Mouse (Mus musculus) splenic B cell, adult 2 months (primary cell): Measurements from ENCODE around the gene Rab11fip3.
"Not testable (repeated sequence)": the region's sequence is repeated elsewhere in the genome, so short reads cannot be mapped to it uniquely, and the experiment has no call there.

Experiments used
- DNase-seq: peaks from one replicate; pipeline ENCODE4 v3.0.0-alpha.2; 2011; ENCODE audit warnings: low read depth, low spot score
- H3K27me3 ChIP-seq: 2 replicates; pipeline ENCODE4 v1.6.1; 2012; ENCODE audit warnings: mild to moderate bottlenecking, low read length, moderate library complexity, mixed read lengths; ENCODE audit not compliant: control insufficient read depth, poor library complexity, insufficient read depth, severe bottlenecking
- H3K36me3 ChIP-seq: 2 replicates; pipeline ENCODE4 v1.6.1; 2012; ENCODE audit warnings: mild to moderate bottlenecking, low read length, moderate library complexity, mixed read lengths; ENCODE audit not compliant: control insufficient read depth, poor library complexity, insufficient read depth, severe bottlenecking

The Rab11fip3 gene

DNA sequence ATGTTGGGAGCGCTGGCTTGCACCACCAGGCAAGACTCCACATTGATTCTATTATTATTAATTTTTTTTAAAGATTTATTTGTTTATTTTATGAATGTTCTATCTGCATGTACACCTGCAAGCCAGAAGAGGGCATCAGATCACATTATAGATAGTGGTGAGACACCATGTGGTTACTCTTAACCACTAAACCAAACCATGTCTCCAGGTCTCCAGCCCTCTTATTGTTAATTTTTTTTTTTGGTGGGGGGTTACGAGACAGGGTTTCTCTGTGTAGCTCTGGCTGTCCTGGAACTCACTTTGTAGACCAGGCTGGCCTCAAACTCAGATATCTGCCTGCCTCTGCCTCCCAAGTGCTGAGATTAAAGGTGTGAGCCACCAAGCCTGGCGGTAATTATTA, 30.0 kb upstream of the Rab11fip3 start:
- not testable (repeated sequence) for H3K36me3 ChIP-seq, H3K27me3 ChIP-seq
- peak; percentile 57 for DNase-seq

DNA sequence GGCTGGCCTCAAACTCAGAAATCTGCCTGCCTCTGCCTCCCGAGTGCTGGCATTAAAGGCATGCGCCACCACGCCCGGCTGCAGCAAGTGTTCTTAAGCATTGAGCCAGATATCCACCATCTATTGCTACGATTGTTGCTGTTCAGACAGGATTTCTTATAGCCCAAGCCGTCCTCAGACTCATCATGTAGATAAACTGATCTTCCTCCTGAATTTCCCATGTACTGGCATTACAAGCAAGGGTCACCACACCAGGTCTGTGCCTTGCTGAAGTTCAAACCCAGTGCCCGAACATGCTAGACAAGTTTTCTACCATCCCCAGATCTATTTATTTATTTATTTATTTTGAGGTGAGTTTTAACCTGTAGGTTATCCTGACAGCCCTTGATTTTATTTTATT, 29.1 kb upstream of the Rab11fip3 start:
- no peak for DNase-seq
- H3K27me3 ChIP-seq, result no peaks in the 10 kb centered on the region
- no peaks in the 10 kb centered on the region for H3K36me3 ChIP-seq

DNA sequence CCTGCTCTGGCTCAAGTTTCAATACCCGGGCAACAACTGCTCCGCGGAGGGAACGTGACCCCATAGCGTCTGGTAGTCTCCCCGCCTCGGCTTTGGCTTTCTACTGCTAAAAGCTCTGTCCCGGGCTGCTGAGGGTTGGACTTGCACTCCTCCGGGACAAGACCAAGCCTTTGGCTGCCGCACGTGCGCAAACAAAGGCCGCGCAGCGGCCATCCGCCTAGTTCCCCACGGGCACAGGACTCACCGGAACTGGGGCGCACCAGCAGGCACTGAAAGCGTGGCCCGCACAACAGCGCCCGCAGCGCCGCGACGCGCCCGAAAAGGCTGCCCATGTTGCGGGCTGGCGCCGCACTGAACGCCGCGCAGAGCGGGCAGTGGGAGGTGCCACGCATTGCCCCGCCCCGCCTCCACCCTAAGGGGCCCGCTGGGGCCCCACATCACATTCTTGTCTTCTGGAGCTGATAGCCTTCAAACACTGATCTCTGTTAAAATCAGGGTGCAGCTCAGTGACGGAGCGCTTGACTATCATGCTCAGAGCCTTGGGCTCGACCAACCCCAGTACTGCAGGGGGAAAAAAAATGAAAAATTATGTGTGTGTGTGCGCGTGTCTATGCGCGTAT, 25.9 kb upstream of the Rab11fip3 start, which contains the start of gene Nme4:
Gene Nme4, minus strand, starts transcription at position 482 of the 620 bp plus-strand sequence.
- Histone ChIP-seq H3K27me3 (no peaks in the 10 kb centered on the region), H3K36me3 (no peaks in the 10 kb centered on the region)
- DNase-seq, result peak; percentile 48

DNA sequence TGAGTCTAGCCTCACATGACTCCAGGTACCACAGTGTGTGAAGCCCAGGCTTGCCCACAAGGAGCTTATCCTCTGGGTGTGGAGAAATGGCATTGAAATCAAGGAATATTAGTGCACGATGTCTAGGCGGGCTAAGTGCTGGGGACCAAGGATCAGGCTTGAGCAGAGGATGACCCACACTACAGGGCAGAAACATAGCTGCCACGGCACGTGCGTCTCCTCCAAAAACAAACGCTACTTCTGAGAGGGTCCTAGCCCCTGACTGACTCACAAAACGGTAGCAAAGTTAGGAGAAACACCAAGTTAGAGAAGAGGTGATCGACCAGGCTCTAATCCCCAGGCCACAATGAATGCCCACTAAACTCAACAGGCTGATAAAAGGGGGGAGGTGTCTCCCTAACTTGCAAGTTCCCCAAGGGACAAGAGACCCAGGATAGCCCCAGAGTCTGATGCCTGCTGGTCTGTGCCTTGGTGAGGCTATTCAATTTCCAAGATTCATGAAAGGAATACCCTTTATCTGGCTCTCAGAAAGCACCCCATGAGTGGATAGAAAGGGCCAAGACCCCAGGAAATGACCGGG, 25.3 kb upstream of the Rab11fip3 start:
- Histone ChIP-seq H3K36me3 (no peaks in the 10 kb centered on the region), H3K27me3 (no peaks in the 10 kb centered on the region)
- no peak for DNase-seq

DNA sequence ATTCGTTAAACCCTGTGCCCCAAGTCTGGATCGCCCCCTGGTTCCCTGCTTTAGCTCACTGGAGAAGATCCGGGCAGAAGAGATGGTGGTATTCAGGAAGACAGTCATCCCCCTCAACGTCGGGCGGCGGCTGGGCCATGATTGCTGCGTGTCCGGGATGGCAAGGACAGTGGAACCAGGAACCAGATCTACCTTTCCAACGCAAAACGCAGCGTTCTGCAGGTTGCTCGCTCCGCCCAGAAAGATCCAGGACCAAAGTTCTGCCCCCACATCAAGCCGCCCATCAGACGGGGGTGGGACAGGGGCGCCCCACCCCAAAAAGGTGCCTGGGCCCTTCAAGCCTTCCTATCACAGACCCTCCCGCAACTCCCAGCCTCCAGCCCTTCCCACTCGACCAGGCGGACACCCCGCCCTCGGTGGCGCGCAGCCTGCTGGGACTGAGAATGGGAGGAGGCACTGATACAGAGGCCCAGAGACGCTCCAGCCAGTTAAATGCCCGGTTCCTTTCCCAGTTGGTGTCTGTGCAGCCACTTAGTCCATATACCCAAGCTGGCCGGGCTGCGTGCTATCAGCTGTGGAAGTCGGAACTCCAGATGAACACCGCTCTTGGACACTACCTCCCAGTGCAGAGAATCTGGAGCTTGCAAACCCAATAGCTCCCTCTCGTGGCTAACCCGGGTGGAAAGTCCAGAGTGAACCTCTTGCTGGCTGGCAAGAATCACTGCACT, 20.7 kb upstream of the Rab11fip3 start, which contains the start of gene Decr2:
Gene Decr2, minus strand, starts transcription at position 433 of the 728 bp plus-strand sequence.
- H3K36me3 ChIP-seq, result no peaks in the 10 kb centered on the region
- peak; percentile 91 for DNase-seq
- H3K27me3 ChIP-seq, result no peaks in the 10 kb centered on the region

DNA sequence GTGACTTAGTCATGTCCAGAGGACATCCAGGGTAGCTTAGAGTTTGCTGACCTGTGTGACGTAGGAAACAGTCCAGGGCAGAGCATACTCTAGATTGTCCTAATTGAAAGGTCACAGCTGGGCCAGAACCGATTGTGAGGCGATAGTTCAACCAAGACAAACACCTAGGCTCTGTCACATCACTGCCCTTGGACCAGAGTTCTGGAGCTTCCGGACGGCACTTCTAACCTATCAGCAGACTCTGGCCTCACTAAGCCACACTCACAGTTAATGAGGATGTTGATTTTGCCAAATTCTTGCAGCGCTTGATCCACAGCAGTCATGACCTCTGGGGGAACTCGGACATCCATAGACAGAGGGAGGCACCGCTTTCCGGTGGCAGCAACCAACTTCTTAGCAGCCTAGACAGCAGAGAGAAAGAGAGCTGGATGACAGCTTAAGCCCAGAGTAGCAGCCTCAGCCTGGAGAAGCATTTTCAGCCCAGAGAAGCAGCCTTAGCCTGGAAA, 17.8 kb upstream of the Rab11fip3 start:
- no peak for DNase-seq

DNA sequence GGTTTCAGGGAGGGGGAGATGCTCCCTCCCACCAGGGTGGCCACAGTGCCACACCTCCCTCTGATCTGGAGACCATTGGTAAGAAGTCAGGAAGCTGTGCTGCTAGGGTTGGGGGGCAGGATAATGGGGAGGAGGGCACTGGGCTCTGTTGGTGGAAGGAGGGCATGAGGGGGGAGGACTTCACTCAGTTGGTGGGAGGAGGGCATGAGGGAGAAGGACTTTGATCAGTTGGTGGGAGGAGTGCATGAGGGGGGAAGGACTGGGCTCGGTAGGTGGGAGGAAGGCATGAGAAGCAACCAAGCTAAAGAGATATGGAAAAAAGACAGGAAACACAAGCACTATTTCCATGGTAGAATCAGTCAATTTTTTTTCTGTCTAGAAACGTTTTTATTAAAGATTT, 11.5 kb upstream of the Rab11fip3 start:
- H3K27me3 ChIP-seq, result no peaks in the 10 kb centered on the region
- DNase-seq, result no peak
- no peaks in the 10 kb centered on the region for H3K36me3 ChIP-seq

More for the DNA sequence above, 17.8 kb upstream of the Rab11fip3 start:
- no peaks in the 10 kb centered on the region for H3K36me3 ChIP-seq
- no peaks in the 10 kb centered on the region for H3K27me3 ChIP-seq

DNA sequence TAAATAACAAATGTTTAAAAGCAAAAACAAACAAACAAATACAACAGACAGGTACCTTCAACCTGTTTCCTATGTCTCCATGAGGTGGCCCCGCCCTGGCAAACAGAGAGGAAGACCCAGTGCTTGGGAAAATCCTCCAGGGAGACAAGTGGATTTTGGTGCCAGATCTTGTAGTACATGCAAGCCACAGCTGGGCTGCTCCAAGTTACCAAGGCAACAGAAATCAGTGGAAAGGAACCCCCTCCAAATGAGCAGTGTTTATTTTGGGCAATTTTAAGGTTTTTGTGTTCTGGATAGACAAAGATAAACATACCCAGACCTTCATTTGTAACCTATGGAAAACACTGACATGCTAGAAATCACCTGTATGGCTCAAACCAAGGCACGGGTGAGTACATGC, 9.5 kb upstream of the Rab11fip3 start:
- DNase-seq, result no peak
- Histone ChIP-seq H3K36me3 (no peaks in the 10 kb centered on the region), H3K27me3 (no peaks in the 10 kb centered on the region)

DNA sequence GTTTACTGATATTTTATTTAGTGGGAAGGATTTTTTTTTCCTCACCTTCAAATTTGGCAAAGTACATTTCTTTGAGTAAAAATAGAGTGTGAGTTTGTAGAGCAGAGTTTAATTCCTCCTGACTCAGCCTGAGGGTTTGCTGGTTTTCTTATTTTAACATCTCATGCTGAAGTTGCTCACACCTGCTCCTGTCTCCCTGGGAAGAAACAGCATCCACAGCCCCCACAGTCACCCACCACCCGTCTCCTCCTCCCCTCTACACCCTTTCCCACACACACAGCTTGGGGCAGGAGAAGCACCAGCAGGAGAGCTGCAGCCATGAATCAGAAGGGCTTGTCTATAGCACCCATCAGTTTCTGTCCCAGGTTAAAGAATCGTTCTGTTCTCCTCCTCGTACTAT, 5.9 kb upstream of the Rab11fip3 start:
- no peaks in the 10 kb centered on the region for H3K36me3 ChIP-seq

DNA sequence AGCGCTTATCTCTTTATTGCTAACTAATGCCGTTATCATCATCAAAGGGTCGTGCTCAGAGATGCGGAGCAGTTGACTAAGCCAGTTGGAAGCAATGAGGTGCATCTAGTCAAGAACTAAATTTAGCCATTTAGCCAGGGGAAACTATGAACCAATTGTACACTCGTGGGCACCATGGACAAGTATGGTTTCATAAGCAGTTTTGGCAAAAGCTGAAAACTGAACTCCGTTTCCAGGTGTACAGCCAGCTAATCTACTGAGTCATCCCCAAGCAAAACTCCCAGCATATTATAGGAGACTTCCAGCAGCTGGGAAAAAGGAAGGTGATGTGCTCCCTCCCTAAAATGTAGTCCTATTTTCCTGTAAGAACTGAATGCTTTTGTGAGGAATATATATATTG, 781 bp upstream of the Rab11fip3 start:
- Histone ChIP-seq H3K36me3 (no peaks in the 10 kb centered on the region), H3K27me3 (no peaks in the 10 kb centered on the region)
- no peak for DNase-seq

More for the DNA sequence above, 5.9 kb upstream of the Rab11fip3 start:
- H3K27me3 ChIP-seq, result no peaks in the 10 kb centered on the region
- DNase-seq, result no peak

DNA sequence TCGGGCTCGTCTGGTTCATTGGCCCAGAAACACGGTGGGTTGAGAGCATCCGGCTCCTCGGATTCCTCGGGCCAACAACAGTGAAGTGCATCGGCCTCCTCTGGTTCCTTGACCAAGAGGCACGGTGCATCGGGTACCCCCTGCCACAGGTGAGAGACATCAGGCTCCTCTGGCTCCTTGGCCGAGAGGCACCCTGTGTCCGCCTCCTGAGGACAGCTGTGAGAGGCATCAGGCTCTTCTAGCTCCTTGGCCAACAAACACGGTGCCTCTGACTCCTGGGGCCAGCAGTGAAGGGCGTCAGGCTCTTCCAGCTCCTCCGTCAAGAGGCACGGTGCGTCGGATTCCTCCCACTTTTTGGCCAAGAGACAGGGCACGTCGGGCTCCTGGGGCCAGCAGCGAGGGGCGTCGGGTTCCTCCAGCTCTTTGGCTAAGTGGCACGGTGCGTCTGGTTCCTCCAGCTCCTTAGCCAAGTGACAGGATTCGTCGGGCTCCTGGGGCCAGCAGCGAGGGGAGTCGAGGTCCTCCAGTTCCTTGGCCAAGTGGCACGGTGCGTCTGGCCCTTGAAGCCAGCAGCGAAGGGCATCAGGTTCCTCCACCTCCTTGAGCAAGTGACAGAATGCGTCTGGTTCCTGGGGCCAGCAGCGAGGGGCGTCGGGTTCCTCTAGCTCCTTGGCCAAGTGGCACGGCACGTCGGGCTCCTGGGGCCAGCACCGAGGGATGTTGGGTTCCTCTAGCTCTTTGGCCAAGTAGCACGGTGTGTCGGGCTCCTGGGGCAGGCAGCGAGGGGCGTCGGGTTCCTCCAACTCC, 1.1 kb downstream of the Rab11fip3 start:
- DNase-seq, result peak; percentile 14
- no peaks in the 10 kb centered on the region for H3K27me3 ChIP-seq

DNA sequence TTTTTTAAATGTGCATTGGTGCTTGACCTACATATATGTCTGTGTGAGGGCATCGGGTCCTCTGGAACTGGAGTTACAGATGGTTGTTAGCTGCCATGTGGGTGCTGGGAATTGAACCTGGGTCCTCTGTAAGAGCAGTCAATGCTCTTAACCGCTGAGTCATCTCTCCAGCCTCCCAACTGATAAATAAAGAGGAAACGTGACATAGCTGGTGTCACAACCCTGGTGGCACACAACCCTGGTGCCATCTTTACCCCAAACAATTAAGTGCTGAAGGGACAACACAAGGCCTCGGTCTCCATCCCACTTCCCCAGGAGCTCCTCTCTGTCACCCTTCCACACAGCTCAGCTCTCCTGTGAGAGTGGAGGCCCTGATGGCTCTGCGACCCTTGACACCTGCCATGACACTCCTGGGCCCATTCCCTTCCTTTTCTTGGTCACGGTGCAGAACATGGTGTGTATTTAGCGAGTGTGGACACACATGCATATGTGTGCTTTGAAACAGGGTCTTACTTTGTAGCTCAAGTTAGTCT, 2.8 kb downstream of the Rab11fip3 start:
- H3K27me3 ChIP-seq, result no peaks in the 10 kb centered on the region
- DNase-seq, result no peak
- H3K36me3 ChIP-seq, result no peaks in the 10 kb centered on the region

More for the DNA sequence above, 1.1 kb downstream of the Rab11fip3 start:
- no peaks in the 10 kb centered on the region for H3K36me3 ChIP-seq

DNA sequence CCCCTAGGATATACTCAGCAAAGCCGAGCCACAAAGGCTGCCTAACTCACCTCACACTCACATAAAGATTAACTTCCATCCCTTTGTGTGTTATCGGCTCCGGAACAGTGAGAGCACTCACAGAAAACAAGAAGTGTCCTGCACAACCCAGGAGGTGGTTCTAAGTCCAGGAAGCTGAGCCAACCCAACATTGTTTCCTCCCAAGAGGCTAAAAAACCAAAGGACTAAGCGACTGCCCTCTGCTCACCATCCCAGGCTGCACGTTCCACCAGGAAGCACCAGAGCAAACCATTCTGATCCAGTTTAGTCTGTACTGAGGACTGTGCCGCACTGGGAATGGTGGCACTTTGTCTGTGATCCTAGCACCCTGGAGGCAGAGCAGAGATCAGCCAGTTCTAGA, 4.4 kb downstream of the Rab11fip3 start:
- H3K36me3 ChIP-seq, result no peaks in the 10 kb centered on the region
- no peak for DNase-seq

DNA sequence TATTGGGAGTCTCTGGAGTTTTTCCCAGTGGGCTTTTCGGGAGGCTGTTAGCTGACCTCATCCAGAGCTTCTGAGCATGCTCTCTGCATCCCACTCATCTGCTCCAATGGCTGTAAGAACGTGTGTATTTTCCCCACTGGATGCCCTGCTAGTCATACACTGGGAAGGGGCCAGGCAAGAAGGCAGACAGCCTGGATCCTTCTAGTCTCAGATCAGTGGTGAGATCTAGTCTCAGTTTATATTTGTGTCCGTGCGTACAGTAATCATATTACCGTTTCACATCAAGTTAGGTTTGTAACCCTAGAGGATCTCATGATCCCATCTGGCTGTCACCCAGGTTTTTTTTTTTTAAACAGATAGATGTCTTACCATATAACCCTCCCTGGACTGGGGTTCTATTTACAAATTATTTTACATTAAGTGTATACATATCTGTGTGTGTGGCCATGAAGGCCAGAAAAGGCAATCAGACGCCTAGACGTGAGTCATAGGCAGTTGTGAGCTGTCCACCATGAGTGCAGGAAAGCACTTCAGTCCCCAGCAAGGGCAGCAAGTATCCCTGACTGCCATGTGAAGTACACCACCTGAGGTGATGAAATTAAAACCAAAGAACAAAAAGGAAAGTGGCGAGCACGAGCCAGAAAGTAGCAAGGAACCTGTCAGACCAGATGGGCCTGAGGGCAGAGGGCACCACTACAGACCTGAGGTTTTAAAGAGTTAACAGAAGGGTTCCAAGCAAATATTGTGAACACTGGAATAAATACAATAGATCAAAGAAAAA, 11.4 kb downstream of the Rab11fip3 start:
- H3K36me3 ChIP-seq, result no peaks in the 10 kb centered on the region
- DNase-seq, result no peak
- H3K27me3 ChIP-seq, result no peaks in the 10 kb centered on the region

More for the DNA sequence above, 4.4 kb downstream of the Rab11fip3 start:
- H3K27me3 ChIP-seq, result no peaks in the 10 kb centered on the region
